Mouse (Mus musculus) regulatory T cell (primary cell): ENCODE results near the gene Zfp266.

ENCODE experiments used
- in situ Hi-C: fragments of 300-600 bp; cut with MboI, MseI; formaldehyde crosslinking; loops from one replicate; pipeline ENCODE4 v1.15.1; 2025; ENCODE audit warnings: high pct_unique_total_duplicates

Gene Zfp266

DNA sequence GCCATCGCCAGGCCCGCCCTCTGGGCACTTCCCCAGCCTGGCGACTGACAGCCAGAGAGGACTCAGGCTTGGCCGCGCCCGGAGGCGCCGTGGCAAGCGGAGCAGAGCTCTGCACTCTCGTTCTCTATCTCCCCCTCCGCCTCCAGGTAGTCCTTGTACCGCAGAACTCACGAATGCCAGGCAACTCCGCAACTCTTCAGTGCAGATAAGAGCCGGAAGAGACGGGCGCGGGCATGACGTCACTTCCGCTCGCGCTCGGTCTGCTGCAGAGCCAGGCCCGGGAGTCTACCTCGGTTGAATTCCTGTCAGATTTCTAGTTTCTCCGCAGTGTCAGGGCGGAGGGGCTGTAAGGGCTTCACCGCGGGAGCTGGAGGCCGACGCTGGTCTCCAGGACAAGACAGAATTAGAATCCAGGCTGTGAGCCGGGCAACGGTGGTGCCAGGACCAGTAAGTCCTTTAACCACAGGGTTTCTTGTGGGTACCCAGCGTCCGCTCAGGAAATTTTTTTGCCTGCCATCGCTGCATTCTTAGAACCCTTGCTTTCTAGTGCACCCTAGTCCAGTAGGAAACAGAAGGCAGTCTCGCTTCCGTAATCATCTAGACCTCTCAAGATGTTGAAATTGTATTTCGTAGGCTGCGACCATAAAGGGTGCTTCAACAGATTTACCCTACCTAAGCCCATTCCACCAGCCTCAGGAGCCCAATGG lies 28.5 kb downstream of the Zfp266 start, which contains the start of gene Zfp426:
Zfp426 (minus strand) TSS at position 220 of the 707 bp plus-strand sequence.
- in situ Hi-C loops = no loop called here

DNA sequence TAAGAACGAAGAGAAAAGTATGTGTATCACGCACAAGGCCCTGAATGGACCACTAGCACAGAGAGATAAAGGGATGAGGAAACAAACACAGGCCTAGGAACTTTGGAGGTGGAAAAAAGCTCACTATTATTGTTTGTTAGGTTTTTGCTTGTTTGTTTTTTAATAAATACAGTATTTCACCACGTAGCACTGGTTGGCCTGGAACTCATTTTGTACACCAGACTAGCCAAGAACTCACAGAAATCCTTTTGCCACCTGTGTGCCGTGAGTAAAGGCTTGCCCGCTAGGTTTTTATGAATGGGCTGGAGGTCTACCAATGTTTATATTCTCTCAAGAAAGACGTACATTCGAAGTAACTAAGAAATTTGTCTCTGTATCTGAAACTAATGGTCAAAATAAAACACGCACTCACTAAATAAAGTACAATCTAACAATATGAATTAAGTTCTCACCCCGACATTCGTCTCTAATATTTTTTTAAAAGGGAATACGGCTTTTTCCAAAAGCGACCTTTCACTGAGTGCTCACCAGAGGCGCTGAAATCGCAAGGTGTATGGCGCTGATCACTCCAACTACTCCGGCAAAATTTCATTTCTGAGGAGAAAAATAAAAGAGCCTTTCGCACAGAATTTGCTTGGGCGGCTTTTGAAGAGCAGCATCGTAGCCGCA lies 29.2 kb downstream of the Zfp266 start:
- in situ Hi-C loops = no loop called here

DNA sequence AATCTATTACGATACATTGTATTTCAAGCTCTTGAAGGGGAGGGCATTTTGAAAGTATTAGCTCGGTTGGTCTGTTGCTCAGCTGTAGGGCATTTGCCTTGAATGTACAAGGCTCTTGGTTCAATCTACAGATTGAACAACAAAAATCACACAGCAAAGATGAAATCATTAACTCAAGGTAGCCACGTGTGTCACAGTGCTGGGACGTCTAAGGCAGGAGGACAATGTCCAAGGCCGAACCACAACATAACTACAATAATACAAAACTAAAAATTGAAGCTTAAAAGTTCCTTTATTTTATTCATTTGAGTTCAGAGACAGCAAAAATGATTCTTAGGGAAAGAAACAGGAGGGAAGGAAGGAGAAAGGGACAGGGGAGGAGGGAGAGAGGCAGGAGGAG lies 31.7 kb downstream of the Zfp266 start:
- in situ Hi-C loops = no loop called here

DNA sequence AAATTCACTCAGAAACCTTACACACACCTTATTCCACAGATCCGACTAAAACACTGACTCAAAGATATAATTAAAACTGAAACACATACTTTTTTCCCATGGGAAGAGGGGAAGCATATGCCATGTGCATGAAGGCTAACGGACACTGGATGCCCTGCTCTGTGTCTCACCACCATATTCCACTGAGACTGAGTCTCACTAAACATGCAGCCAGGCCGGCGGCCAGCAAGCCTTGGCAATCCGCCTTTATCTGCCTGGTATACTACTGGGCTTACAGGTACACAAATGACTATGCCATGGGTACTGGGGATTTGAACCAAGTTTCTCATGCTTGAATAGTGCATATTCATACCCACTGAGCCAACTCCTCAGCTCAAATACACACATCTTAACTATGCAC lies 41.8 kb downstream of the Zfp266 start:
- in situ Hi-C loops = no loop called here

GRCm38 (mm10) chr9:20476632-20477031 lies 44.6 kb downstream of the Zfp266 start:
- in situ Hi-C loops = no loop called here

GRCm38 (mm10) chr9:20466761-20467442 lies 54.3 kb downstream of the Zfp266 start:
- in situ Hi-C loops = loop anchor here (5.0 to 10.0 kb wide), 3 partner anchors 140 to 258 kb away; no protein-coding TSS in a partner anchor

DNA sequence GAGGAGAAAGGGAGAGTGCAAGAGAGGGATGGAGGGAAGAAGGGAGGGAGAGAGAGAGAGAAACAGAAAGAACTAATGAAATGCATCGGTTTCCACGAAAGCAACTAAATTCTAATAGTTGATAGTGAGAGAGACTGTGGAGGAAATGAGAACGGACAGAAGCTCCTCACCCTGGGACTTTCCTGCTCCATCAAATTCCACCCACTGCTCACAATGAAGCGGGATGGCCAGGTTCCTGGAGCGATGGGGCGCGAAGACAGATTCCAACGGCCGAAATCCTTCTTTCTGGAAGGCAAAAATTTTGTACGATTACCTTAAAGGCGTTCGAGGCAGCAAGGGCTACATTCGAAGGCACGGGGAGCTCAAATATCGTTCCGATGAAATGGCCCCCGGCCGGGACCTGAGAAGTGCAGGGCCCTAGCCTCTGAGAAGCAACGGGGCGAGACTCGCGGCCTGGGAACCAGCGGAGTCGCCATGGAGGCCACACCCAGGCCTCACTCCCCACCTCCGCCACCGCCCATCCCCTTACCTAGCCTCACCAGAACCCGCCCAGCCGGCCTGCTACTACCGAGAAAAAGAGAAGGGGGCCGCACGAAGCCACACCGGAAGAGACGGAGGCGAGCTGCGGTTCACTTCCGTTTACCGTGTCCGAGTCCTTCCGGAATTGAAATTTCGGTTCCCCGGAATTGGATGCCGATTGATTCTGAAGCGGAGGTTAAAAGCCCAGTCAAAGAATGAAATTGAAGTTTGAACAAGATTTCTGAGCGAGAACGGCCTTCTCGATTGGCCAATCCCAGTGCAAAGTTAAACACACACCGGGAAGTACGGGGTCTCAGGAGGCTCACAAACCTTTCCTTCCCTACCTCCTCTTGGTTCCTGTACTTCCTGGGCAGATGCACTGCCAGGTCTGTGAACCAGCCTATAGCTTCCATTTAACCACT lies 61.6 kb downstream of the Zfp266 start, which contains the start of gene Zfp26:
Zfp26 (minus strand) TSS at position 786 of the 941 bp plus-strand sequence.
- in situ Hi-C loops = loop anchor here (10.0 kb wide), 1 partner anchor 265 kb away; no protein-coding TSS in a partner anchor

- in situ Hi-C loops = no loop called here
Observed at GRCm38 (mm10) chr9:20453647-20454046, 67.6 kb downstream of the Zfp266 start.

- in situ Hi-C loops = no loop called here
Observed at GRCm38 (mm10) chr9:20451493-20451892, 69.7 kb downstream of the Zfp266 start.
